Mouse (Mus musculus) c-Kit-positive CD71-positive TER-119-negative erythroid progenitor cells, embryonic 14.5 days (primary cell): ENCODE results near the gene Tecpr1.

Experiments
- DNase-seq: peaks from one replicate; pipeline ENCODE4 v3.0.0-alpha.2; 2013; ENCODE audit warnings: low read depth

Gene Tecpr1

DNA sequence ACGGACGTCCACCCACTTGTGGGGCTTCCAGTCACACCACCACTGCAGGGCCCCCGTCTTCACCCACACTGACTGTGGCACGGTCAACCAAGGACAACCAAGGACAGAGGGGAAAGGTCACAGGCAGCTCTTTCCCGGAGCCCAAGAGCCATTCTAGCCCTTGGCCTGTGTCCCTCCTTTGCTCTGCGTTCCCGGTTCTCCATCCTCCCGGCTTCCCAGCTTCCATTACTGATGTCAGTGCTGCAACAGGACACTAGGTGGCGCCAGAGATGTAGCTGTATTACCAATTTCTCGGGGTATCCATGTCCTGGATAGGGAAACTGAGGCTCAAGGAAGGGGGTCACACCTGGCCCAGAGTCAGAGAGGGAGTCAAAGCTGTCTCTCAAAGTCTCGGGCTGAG is 15.9 kb downstream of the Tecpr1 start:
- DNase-seq: no peak

- no peak for DNase-seq
Observed at GRCm38 (mm10) chr5:144206069-144206468, 17.3 kb downstream of the Tecpr1 start.

DNA sequence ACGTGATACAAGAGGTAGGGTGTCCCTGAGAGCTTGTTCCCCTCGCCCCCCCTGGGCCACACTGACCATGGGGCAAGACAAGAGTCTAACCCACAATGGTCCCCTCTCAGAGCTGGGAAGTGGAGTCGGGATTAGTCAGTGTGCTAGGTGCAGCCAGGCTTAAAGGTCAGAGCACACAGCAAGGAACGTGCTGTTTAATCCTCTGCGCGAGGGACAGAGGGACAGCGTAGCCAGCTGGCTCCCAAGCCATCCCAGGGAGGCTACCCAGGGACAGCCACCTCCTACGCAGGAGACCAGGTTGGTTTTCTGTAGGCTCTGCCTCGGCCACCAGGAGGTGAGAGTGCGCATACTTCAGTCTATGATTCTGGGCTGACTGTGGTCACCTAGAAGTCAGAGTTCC is 18.5 kb downstream of the Tecpr1 start:
- DNase-seq: no peak

DNA sequence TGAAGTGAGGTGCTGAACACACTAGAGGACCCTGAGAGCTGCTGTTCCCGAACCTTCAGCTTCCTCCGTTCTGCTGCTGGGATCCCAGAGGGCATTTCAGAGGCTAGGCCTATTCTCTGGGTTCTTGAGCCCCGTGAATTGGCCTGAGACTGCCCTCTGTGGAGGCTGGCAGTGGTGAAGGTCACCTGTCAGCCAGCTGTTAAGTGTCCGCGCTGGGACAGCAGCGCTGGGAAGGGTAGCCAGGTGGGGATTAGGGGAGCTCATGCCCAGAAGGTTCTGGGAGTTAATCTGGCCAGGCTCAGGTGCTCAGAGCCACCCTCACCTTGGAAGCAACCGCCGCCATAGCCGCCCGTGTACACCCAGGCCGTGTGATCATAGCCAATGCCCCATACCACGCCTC is 19.1 kb downstream of the Tecpr1 start:
- no peak for DNase-seq

DNA sequence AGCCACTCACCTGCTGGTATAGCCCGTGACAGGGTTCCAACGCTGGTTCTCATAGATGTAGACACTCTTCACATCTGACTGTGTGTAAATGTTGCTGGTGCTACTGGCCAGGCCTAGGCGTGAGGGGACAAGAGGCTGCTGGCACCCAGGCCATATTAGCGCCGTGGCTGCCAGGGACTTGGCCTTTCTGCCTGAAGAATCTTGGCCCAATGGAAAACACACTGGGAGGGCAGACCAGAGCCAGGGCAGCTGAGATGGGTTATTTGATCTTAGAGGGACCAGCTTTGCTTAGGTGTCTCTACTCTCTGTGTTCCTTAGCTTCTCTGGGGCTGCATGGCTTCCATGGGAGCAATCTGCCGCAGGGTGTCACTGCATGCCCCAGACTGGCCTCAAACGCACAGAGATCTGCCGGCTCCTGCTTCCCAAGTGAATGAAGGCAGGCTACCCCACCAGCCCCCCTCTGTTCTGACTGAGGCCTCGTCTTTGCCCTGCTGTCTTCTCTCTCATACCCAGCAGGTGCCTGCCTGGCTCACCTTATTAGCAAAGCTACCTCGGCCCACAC is 19.9 kb downstream of the Tecpr1 start:
- DNase-seq: no peak

DNA sequence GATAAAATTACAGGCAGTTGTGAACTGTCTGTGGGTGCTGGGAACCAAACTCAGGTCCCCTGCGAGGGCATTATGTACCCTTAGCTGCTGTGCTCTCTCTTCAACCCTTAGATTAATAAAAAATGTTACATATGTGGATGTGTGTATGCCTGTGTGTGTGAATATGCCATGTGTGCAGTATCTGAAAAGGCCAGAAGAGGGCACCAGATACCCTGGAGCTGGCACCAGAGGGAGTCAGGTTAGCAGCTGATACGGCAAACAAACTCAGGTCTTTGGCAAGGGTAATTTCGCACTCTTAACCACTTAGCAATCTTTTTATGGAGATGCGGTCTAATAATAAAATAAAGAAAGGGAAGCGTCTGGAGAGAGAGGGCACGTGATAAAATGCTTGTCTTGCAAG is 21.0 kb downstream of the Tecpr1 start:
- DNase-seq: no peak

DNA sequence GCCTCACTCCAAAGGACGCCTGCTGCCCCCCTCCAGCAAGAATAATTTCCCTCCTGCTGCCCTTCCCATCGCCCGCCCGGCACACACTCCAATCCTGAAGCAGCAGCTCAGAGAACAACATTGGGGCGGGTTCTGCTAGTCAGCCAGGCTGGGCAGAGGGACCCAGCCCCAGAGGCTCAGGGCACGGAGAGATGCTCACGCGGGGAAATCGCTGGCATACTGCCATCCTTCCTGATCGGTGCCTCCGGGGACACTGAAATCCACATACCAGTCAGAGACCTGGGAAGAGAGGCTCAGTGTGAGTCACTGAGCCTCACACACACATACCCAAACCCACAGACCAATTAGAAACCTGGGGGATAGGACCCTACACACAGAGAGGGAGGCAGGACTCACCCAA is 22.8 kb downstream of the Tecpr1 start:
- DNase-seq: no peak

DNA sequence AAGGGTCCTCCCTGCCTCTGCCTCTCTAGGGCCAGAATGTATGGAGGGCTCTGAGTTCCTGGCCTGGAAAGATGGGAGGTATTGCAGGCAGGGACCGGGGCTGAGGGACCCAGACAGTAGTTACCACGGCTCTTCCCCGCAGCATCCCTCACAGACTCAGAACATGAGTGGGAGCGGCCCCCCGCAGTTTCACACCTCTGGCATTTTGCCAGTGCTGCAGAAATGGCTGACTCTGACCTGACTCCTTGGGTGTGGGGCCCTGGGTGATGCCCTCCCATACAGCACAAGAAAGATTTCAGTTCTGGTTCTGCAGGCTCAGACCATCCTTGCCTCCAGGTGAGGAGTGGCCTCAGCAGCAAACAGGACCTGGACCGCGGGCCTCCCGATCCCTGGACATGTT is 27.8 kb downstream of the Tecpr1 start:
- DNase-seq: no peak

DNA sequence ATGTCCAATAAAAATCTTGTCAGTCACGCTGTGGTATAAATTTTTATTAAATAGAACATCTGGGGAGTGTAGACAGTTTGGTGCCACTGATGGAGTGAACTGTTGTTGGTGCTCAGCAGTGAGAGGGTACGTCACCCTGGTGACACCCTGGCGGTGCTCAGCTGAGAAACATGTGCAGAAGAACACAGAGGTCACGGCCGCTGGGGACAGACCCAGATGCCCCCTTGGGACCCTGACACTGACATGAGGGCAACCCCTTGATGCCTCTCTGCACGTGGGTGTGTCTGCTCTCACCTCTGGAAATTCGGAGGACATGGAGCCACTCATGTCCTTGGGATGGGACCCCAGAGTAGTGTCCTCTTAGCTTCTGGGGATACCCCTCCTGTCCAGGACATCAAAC is 29.0 kb downstream of the Tecpr1 start:
- no peak for DNase-seq

GRCm38 (mm10) chr5:144192673-144193072 is 30.7 kb downstream of the Tecpr1 start:
- DNase-seq: no peak

DNA sequence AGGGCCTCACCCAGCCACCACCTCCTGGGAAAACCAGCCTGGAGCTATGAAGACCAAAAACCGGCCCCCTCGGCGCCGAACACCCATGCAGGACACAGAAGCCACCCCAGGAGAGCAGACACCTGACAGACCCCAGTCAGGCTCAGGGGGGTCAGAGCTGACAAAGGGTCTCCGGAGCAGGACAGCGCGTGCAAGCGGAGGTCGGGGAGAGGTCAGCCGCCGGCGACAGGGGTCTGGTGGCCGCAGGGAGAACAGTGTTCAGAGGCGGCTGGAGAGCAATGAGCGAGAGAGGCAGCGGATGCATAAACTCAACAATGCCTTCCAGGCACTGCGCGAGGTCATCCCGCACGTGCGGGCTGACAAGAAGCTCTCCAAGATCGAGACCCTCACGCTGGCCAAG is 32.4 kb downstream of the Tecpr1 start:
- DNase-seq: no peak

DNA sequence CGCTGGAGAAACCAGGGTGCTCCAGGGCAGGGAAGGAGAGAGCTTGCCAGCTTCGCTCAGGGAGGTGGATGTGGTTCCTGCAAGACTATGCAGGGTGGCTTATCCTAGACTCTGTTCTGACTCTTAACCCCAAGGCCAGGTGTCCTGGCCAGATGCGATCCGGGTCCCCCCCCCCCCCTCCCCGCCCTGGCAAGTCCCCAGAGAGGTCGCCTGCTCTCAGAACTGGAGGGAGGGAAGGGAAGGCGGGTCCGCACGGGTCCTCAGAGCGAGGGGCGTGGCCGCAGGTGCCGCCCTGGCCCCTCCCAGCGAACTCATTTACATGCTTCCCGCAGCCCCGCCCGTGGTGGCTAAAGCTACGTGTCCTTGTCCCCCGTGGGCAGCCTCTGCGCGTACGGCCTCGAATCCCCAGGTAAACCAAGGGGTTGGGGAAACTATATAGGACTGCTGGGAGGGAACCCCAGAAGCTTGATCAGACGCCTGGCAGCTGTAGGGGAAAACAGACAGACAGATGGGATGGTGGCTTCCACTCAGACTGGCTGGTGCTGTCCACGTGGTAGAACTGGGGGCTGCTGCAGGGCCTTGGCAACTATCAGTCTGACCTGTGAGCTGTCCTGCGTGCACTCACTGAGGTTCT is 33.3 kb downstream of the Tecpr1 start, which contains the start of gene Bhlha15:
Bhlha15 (plus strand) TSS at position 337 of the 634 bp plus-strand sequence.
- peak; percentile 56 for DNase-seq

DNA sequence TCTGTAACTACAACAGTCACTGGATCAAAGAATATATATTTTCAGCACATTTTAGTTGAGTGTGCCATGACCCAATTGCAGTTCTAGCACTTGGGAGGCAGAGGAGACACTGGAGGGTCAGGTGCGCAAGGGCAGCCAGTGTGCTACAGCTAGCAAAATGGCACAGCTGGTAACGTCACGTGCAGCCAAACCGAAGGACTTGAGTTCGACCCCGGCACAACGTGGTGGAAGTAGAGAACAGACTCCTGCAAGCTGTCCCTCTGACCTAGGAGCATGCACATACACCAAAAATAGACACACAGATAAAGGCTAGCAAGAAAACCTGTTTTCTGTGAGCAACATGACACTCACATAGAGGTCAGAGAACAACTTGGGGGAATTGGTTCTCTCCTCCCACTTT is 34.1 kb downstream of the Tecpr1 start:
- DNase-seq: no peak

GRCm38 (mm10) chr5:144188422-144188821 is 35.0 kb downstream of the Tecpr1 start:
- DNase-seq: no peak

GRCm38 (mm10) chr5:144184350-144185045 is 38.9 kb downstream of the Tecpr1 start:
- no peak for DNase-seq

DNA sequence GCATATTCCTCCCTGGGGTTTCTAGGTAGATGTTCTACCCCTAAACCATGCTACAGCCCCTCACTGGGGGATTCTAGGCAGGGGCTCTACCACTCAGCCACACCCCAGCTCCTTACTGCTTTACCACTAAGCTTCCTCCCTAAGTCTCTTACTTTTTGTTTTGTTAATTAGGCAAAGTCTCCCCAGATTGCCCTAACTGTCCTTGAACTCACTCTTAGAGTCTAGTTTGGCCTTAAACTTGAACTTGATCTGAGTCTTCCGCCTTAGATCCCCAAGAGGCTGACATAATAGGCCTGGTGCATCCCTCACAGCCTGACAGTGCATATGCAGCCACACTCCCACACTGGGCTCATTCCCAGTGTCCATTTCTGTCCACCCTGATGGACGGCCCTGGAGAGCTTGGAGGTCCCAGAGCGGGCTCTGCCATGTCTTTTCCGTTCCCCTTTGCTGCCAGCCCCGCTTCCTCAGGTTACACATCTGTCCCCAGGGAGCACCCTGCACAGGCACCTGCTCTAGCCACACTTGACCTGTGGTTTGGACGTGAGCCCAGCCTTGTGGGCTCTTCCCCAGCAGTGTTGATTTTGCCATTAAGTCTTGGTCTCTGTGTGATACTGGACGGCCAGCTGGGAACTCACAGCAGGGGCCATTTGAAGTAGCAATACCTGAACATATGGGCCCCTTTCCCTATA is 39.6 kb downstream of the Tecpr1 start:
- DNase-seq: no peak

GRCm38 (mm10) chr5:144183248-144183559 is 40.2 kb downstream of the Tecpr1 start:
- DNase-seq: no peak

- no peak for DNase-seq
Observed at GRCm38 (mm10) chr5:144182542-144183247, 40.7 kb downstream of the Tecpr1 start.

- no peak for DNase-seq
Observed at GRCm38 (mm10) chr5:144181249-144181648, 42.2 kb downstream of the Tecpr1 start.

- DNase-seq: no peak
Observed at GRCm38 (mm10) chr5:144178216-144178615, 45.2 kb downstream of the Tecpr1 start.

DNA sequence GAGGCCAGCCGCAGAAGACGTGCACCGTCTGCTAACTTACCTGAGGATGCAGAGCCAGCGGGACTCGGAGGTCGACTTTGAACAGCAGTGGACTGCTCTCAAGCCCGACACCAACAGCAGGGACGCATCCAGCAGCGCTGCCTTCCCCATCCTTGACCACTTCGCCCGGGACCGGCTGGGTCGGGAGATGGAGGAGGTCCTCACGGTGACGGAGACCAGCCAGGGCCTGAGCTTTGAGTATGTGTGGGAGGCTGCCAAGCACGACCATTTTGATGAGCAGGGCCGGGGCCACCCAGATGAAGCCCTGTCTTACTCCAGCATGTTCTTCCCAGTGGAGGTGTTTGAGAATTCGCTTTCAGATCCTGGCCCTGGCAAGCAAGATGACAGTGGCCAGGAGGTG is 49.8 kb downstream of the Tecpr1 start:
- no peak for DNase-seq

DNA sequence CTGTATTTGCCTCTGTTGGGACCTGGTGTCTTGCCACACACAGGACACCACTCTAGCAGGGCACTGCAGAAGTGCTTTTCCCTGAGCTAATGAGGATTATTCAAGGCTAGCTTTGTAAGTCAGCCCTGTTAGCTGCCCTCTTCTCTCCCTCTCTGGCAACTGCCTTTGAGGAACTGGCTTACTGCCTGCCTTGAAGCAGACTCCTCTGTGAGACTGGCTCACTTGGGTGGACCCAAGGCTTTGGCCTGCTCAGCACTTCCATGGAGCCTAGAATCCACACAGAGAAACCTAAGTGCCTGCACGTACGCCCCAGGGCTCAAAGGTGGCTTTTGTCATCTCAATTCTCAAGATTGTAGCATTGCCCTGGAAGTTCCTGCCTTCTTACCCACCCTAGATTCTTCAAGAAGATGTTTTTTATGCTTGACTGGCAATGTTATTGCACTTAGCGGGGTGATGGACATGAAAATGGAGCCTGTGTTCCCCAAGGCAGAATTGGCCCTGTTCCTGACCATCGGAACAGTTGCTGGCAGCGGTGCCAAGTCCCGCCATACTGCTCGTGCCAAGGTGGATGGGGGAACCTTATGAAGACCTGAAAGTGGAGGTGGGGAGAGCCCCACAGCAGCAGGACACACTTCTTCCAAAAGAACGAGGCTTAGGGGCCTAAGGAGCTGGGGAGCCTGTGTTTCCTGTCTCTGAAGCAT is 54.0 kb downstream of the Tecpr1 start:
- DNase-seq: no peak
